Mouse (Mus musculus): ENCODE data around the gene Hcst. TPM values are rescaled to one million over a fixed set of nuclear protein-coding genes. Genes with fewer than 3 reads are reported as not detected.
A peak's percentile ranks its signal among the peaks of the same experiment; 100 is the strongest.

The Hcst gene
- total and polyA plus RNA-seq, 3 experiments, result 7.1 to 28.1 TPM; not detected in 1

- no peak for TF ChIP-seq POLR2AphosphoS5 (IDR thresholded peaks at IDR 0.05; ENCODE audit: borderline replicate concordance, low read depth, low read length)
- TF ChIP-seq TBP (IDR thresholded peaks at IDR 0.05; ENCODE audit: low read depth, low read length), result no peak
- TF ChIP-seq RCOR1 (IDR thresholded peaks at IDR 0.05; ENCODE audit: low read depth, low read length), result no peak
- TF ChIP-seq ZMIZ1 (IDR thresholded peaks at IDR 0.05; ENCODE audit: low read depth, low read length), result peak; percentile 1; the same call in 1 of the 2 replicates
- TF ChIP-seq ZC3H11A (IDR thresholded peaks at IDR 0.05; ENCODE audit: low read depth, low read length), result no peak
- TF ChIP-seq MEF2A (IDR thresholded peaks at IDR 0.05; ENCODE audit: extremely low read depth, insufficient replicate concordance, low read depth, low read length, poor library complexity, severe bottlenecking), result no peak
- no peak for TF ChIP-seq ZKSCAN1 (IDR thresholded peaks at IDR 0.05; ENCODE audit: low read depth, low read length)
- TF ChIP-seq JUND (IDR thresholded peaks at IDR 0.05; ENCODE audit: low read depth, low read length), result no peak
- 0 out of 2 replicates have a peak, but pooled peaks have one; percentile 51 for TF ChIP-seq CHD1 (IDR thresholded peaks at IDR 0.05; ENCODE audit: low read depth, low read length)
- no peak; the same call in none of the 2 replicates for TF ChIP-seq SIN3A (IDR thresholded peaks at IDR 0.05; ENCODE audit: low read length)
- TF ChIP-seq USF2 (IDR thresholded peaks at IDR 0.05; ENCODE audit: borderline replicate concordance in 1 of 2, insufficient read depth in 1 of 2, low read depth in 1 of 2, low read length in 2 of 2), result no peak
- no peak for TF ChIP-seq EP300 (IDR thresholded peaks at IDR 0.05; ENCODE audit: low read depth in 1 of 2, low read length in 2 of 2)
- no peak for TF ChIP-seq MYC (IDR thresholded peaks at IDR 0.05; ENCODE audit: low read depth, low read length)
- no peak for TF ChIP-seq UBTF (IDR thresholded peaks at IDR 0.05; ENCODE audit: borderline replicate concordance, insufficient read depth, low read depth, low read length)
Measured at GRCm38 (mm10) chr7:30421890-30422435, 2.3 kb upstream of the Hcst start (continued).

- Histone ChIP-seq H3K4me1 (ENCODE audit: control insufficient read depth in 1 of 2, insufficient read depth in 2 of 2, low read length in 2 of 2) (peaks cover 0 to 28% of the 10 kb centered on the region in 2 experiments; a peak in 3 of 4 replicates), H3K27ac (ENCODE audit: control insufficient read depth, low read depth, low read length) (peak within 1 kb of the TSS; percentile 92)
- TF ChIP-seq ZNF384 (IDR thresholded peaks at IDR 0.05; ENCODE audit: low read depth, low read length) (no peak), ZMIZ1 (IDR thresholded peaks at IDR 0.05; ENCODE audit: low read depth, low read length) (peak; percentile 94), MEF2A (IDR thresholded peaks at IDR 0.05; ENCODE audit: extremely low read depth, insufficient replicate concordance, low read depth, low read length, poor library complexity, severe bottlenecking) (no peak), MAZ (IDR thresholded peaks at IDR 0.05; ENCODE audit: low read depth, low read length) (peak; percentile 56; the same call in 1 of the 2 replicates), GABPA (IDR thresholded peaks at IDR 0.05; ENCODE audit: low read depth, low read length) (no peak), SIN3A (IDR thresholded peaks at IDR 0.05; ENCODE audit: low read length) (no peak; the same call in none of the 2 replicates), ZC3H11A (IDR thresholded peaks at IDR 0.05; ENCODE audit: low read depth, low read length) (no peak), ZKSCAN1 (IDR thresholded peaks at IDR 0.05; ENCODE audit: low read depth, low read length) (no peak), POLR2AphosphoS5 (IDR thresholded peaks at IDR 0.05; ENCODE audit: borderline replicate concordance, low read depth, low read length) (no peak), TBP (IDR thresholded peaks at IDR 0.05; ENCODE audit: low read depth, low read length) (peak; percentile 67), MYC (IDR thresholded peaks at IDR 0.05; ENCODE audit: low read depth, low read length) (no peak), TAL1 (IDR thresholded peaks at IDR 0.05; ENCODE audit: low read length) (no peak), NRF1 (IDR thresholded peaks at IDR 0.05; ENCODE audit: insufficient read depth, low read depth, low read length, poor library complexity, severe bottlenecking) (peak; percentile 41; the same call in 1 of the 2 replicates), MXI1 (IDR thresholded peaks at IDR 0.05; ENCODE audit: low read depth, low read length) (peak; percentile 69), UBTF (IDR thresholded peaks at IDR 0.05; ENCODE audit: borderline replicate concordance, insufficient read depth, low read depth, low read length) (no peak), MAFK (IDR thresholded peaks at IDR 0.05; ENCODE audit: borderline replicate concordance, low read depth, low read length) (no peak), ELF1 (IDR thresholded peaks at IDR 0.05; ENCODE audit: low read depth, low read length) (no peak), BHLHE40 (IDR thresholded peaks at IDR 0.05; ENCODE audit: borderline replicate concordance, low read depth, low read length) (no peak), POLR2A (IDR thresholded peaks at IDR 0.05; ENCODE audit: control insufficient read depth in 1 of 2, insufficient read depth in 1 of 2, low read depth in 1 of 2, low read length in 2 of 2, poor library complexity in 1 of 2) (peak; percentile 63 to 90), ETS1 (IDR thresholded peaks at IDR 0.05; ENCODE audit: low read depth, low read length) (peak; percentile 47; the same call in 1 of the 2 replicates), JUND (IDR thresholded peaks at IDR 0.05; ENCODE audit: low read depth, low read length) (no peak), CHD2 (IDR thresholded peaks at IDR 0.05; ENCODE audit: low read length) (no peak), POLR2AphosphoS2 (IDR thresholded peaks at IDR 0.05; ENCODE audit: low read length) (peak; percentile 84; the same call in 1 of the 2 replicates), CHD1 (IDR thresholded peaks at IDR 0.05; ENCODE audit: low read depth, low read length) (no peak), EP300 (IDR thresholded peaks at IDR 0.05; ENCODE audit: low read depth in 1 of 2, low read length in 2 of 2) (no peak), USF2 (IDR thresholded peaks at IDR 0.05; ENCODE audit: borderline replicate concordance in 1 of 2, insufficient read depth in 1 of 2, low read depth in 1 of 2, low read length in 2 of 2) (no peak), RAD21 (IDR thresholded peaks at IDR 0.05; ENCODE audit: low read depth, low read length) (no peak)
Measured at GRCm38 (mm10) chr7:30421175-30421889, 1.7 kb upstream of the Hcst start, which contains the start of gene Nfkbid. Gene Nfkbid (plus strand): TSS chr7:30421732.

More at GRCm38 (mm10) chr7:30421175-30421889, 1.7 kb upstream of the Hcst start, which contains the start of gene Nfkbid:
- peak within 1 kb of the TSS; percentile 83 for H3K9ac ChIP-seq (ENCODE audit: control insufficient read depth, low read depth, low read length, poor library complexity, severe bottlenecking)
- peaks cover 2 to 19% of the 10 kb centered on the region in 2 experiments; a peak in 3 of 4 replicates for H3K36me3 ChIP-seq (ENCODE audit: control insufficient read depth in 1 of 2, insufficient read depth in 2 of 2, low read length in 2 of 2)
- peaks cover 21% of the 10 kb centered on the region for H3K79me2 ChIP-seq (ENCODE audit: control insufficient read depth, insufficient read depth, low read length, poor library complexity)
- peak within 1 kb of the TSS; percentile 75 to 77 for H3K4me3 ChIP-seq (ENCODE audit: control insufficient read depth in 1 of 2, insufficient read depth in 1 of 2, low read depth in 2 of 2, low read length in 2 of 2)
- H3K27me3 ChIP-seq (ENCODE audit: control insufficient read depth in 1 of 2, insufficient read depth in 2 of 2, low read length in 2 of 2), result no peaks in the 10 kb centered on the region
- DNase-seq (ENCODE audit: low read depth, low spot score), result peak; percentile 93
- H3K9me3 ChIP-seq (replicated peaks; ENCODE audit: insufficient read depth, low read length), result no peaks in the 10 kb centered on the region

Measured in MEL (cell line).